Mouse (Mus musculus) urinary bladder, postnatal 25 days (tissue): ENCODE results near the gene Rps12.
"Not testable (repeated sequence)": the region's sequence is repeated elsewhere in the genome, so short reads cannot be mapped to it uniquely, and the experiment has no call there.

Experiments used
- DNase-seq: peaks from one replicate; pipeline ENCODE4 v3.0.0; 2022; ENCODE audit warnings: low spot score

Gene Rps12

GRCm38 (mm10) chr10:23785599-23785998 is 1.5 kb downstream of the Rps12 start:
- DNase-seq: not testable (repeated sequence)

GRCm38 (mm10) chr10:23784121-23784520 is 3.0 kb downstream of the Rps12 start:
- DNase-seq: no peak

- DNase-seq: no peak
These were observed 3.6 kb downstream of the Rps12 start for GRCm38 (mm10) chr10:23783493-23783884.

- DNase-seq: no peak
These were observed 4.1 kb downstream of the Rps12 start for GRCm38 (mm10) chr10:23782855-23783492.

- DNase-seq: no peak
These were observed 5.0 kb downstream of the Rps12 start for GRCm38 (mm10) chr10:23781760-23782735.

GRCm38 (mm10) chr10:23780539-23781275 is 6.4 kb downstream of the Rps12 start:
- DNase-seq: no peak

GRCm38 (mm10) chr10:23777288-23777945 is 9.7 kb downstream of the Rps12 start:
- no peak for DNase-seq

GRCm38 (mm10) chr10:23754166-23754565 is 32.9 kb downstream of the Rps12 start:
- DNase-seq: no peak
